Mouse (Mus musculus) retina, adult 2 months (tissue): ENCODE measurements around the gene Pnmt.
"Not testable (repeated sequence)": the region's sequence is repeated elsewhere in the genome, so short reads cannot be mapped to it uniquely, and the experiment has no call there.

Experiments used
- DNase-seq: peaks from one replicate; pipeline ENCODE4 v3.0.0-alpha.2; 2012; ENCODE audit warnings: low read depth, low spot score

The Pnmt gene

DNA sequence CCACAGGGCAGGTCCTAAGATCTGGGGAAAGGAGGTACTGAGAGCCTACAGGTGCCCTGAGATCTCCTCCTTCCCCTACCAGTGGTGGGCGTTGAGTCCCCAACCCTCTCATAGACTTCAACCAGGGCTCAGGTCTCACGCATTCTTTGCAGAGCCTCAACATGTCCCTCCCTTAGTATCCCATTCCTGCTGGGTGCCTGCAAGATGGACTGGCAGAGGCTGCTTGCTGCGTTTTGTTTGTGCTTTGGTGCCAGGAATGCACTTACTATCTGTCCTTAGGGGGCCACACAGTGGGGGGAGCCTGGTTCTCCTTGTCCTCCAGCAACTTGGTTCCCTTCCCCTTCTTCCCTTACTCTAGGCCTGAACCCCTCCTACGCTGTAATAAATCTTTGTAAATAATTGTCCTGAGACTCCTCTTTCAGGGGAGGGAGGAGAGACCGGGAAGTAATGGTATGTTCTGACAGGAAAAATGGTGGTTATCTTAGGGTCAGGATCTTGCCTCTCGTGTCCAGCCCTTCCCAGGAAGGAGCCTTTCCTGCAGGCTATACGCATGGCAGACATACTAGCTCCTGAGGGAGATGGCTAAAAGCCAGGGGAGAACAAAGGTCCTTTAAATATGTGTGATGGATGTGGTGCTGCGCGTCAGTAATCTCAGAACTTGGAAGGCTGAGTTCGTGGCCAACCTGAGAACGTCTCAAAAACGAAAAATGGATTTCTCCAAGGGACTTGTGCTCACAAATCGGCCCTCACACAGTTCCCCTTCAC lies 28.7 kb upstream of the Pnmt start:
- DNase-seq: no peak

GRCm38 (mm10) chr11:98358161-98359083 lies 27.8 kb upstream of the Pnmt start, which contains the start of gene Stard3:
Stard3 (plus strand) TSS chr11:98358368.
- DNase-seq: peak; percentile 80

GRCm38 (mm10) chr11:98360866-98361521 lies 25.3 kb upstream of the Pnmt start:
- DNase-seq: no peak

DNA sequence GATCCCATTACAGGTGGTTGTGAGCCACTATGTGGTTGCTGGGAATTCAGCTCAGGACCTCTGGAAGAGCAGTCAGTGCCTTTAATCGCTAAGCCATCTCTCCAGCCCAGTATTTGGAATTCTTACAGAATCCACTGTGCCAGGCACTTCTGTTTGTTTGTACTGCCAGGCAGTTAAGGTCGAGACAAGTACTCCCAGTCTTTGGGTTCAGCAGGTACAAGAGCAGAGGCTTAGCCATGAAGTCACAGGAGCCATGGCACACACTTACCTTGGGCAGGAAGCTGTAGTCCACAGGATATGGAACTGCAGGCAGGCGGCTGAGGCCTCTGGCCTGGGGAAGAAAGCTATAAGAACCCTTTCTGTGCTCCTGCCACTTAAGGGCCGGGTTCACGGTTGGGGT lies 22.4 kb upstream of the Pnmt start:
- no peak for DNase-seq

DNA sequence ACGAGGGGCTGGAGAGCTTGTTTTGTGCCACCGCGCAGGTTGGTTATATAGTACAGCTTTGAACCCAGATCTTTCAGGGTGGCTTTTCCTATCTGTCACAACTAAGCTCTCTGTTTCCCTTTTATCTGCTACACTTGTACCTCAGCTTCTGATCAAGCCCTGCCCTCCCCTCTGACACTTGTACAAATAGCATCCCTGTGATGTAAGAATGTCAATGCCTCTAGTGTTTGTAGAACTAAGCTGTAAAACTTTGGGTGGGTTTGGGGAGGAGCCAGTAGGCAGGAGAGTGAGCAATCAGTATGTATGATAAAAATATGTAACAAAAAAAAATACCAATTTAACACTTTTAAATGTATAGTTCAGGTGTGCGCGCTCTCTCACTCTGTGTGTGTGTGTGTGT lies 21.8 kb upstream of the Pnmt start:
- no peak for DNase-seq

DNA sequence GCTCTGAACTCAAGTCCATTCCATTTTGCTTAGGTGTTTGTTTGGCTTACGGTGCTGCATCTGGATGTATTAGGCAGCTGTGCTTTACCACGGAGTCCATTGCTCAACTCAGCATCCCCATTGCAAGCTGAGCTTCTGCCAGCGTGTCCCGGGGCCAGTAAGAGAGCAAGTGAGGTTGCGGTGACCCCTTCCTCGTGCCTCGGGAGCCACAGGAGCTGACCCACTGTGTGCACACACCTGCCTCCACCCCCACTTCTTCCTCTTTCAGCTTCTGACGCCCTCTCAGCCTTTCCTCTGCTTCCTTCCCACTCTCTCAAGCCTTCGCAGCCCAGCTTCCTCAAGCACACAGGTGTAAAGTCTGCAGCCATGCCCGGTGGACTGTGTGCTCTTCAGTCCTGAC lies 20.0 kb upstream of the Pnmt start:
- DNase-seq: no peak

- DNase-seq: no peak
These were observed 18.9 kb upstream of the Pnmt start for GRCm38 (mm10) chr11:98367171-98367862.

- DNase-seq: no peak
These were observed 18.4 kb upstream of the Pnmt start for GRCm38 (mm10) chr11:98367863-98368186.

DNA sequence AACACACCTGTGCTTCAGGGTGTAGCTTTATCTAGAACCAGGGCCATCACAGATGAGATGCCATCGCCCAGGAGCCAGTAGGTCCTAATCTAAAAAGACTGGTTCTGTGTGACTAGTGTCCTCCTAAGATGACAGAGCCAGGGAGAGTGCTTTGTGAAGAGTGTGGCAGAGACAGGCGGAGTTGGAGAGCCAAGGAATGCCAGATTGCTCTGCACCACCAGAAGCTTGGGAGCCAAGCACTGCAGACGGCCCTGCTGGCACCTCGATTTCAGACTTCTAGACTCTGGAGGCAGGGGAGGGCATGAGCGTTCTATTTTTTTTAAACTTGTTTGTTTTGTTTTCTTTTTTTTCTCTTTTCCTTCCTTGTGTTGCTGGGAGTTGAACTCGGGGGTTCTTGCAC lies 16.9 kb upstream of the Pnmt start:
- no peak for DNase-seq

DNA sequence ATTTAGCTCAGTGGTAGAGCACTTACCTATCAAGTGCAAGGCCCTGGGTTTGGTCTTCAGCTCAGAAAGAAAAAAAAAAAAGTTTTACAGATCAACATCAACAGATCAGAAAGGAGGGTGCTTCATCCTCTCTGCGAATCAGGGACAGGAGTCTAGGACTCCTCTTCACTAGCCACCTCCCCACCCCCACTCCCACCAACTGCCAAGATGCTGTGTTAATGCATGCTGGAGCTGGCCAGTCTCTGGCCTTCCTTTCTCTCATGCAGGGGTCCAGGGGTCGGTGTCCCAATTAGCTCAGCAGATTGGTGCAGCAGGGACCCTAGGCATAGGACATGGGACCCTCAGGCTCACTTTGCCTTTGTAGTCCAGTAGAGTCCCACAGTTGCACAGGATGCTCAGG lies 15.7 kb upstream of the Pnmt start:
- DNase-seq: no peak

- no peak for DNase-seq
These were observed 14.6 kb upstream of the Pnmt start for GRCm38 (mm10) chr11:98371556-98372240.

- DNase-seq: peak; percentile 47
These were observed 13.8 kb upstream of the Pnmt start for GRCm38 (mm10) chr11:98372406-98372805.

DNA sequence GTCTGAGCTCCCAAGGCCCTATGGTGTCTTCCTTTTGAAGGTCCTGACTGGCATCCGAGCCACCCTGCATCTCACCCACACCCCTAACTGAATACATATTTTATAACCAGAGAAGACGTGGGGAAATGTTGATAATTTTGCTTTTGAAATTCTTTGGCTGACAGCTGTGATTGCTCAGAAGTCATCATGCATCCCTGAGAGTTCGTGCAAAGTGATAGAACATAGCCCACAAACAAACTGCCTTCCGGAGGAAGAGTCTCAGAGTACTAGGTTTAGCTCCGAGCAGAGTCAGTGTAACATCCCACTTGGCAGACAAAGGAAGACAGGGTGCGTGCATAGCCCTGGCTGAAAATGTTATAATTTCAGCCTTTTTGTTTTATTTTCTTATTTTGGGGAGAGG lies 13.0 kb upstream of the Pnmt start:
- DNase-seq: no peak

DNA sequence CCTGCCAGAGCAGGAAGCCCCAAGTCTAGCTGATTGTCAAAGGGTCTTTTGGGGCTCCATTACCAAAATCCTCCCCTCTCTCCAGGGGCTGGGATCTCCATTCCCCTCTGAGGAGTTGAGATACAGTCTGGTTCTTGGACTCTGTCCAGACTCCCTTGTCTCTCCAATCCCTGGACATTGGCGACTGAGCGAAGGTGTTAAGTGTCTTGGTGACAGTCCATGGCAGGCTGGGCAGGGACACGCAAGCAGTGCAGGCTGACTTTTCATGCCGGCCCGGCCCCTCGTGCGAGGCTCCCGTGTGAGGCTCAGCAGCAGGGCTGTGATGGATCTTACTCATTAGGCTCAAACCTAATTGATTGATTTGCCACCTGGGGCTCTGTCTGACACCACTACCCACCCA lies 12.0 kb upstream of the Pnmt start:
- DNase-seq: no peak

DNA sequence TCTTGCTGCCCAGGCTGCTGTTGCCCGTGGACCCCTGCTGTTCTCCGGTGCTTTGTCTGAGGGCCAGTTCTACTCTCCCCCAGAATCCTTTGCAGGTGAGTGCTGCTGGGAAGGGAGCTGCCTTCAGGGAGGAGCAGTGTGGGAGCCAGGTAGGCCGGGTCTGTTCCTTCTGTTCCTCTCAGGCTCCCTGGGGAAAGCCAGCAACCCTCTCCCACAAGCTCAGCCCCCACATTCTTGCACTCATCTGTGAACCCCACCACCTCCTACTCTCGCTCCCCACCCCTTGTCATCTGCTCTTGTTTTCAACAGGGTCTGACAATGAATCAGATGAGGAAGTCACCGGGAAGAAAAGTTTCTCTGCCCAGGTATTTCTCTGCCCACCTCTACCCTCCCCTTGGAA lies 9.5 kb upstream of the Pnmt start:
- no peak for DNase-seq

DNA sequence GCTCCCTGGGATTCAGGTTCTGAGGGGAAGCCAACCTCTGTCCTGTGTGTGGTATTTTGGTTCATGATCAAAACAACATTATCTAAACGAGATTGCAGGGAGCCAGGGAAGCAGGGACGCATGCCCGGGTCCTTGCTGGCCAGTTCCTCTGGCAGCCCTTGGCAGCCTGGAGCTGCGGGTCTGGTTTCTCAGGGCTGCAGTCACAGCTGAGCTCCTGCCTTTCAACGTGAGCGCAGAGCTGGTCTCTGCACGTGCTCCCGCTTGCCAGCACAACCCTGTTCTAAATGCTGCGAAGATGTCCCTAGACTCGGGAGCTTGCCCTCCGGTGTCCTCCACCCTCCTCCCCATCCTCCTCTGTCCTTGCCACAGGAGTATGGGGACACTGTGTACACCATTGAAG lies 8.5 kb upstream of the Pnmt start:
- DNase-seq: no peak

- DNase-seq: no peak
These were observed 6.9 kb upstream of the Pnmt start for GRCm38 (mm10) chr11:98379379-98379778.

DNA sequence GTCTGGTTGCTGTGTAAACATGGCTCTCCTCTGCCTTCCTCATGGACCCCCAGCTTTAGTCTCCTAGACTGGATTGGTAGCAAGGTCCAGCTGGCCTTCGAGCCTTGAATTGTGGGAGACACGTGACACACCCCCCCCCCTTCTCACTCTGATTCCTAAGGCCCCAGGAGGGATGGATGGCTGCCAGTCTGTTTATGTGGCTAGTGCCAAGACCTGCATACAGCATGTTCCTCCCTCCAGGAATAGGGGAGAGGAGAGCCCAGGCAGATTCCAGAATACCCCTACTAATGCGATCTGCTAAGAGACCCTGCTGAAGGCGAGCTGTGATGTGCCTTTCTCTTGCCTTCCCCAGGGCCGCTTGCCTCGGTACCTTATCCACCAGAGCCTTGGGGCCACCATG lies 6.1 kb upstream of the Pnmt start:
- no peak for DNase-seq

- DNase-seq: no peak
These were observed 4.6 kb upstream of the Pnmt start for GRCm38 (mm10) chr11:98381651-98382050.

- not testable (repeated sequence) for DNase-seq
These were observed 3.8 kb upstream of the Pnmt start for GRCm38 (mm10) chr11:98382405-98382804.
